In genomic region chr17:46960216-46960615, GRCm38 (mm10) we compare ENCODE assay signal across 34 mouse cellular contexts. TPM values are rescaled to one million over a fixed set of nuclear protein-coding genes. Genes with fewer than 3 reads are reported as not detected.
A peak's percentile ranks its signal among the peaks of the same experiment; 100 is the strongest.
DNase-seq lines count a peak whose midpoint lies in the region; ATAC-seq and TF ChIP-seq lines count a peak whose summit lies in the region.
"Had no signal": no experiment of that assay in that cellular context is flagged by ENCODE, and none has a peak within 500 bp of the region (broad histone marks: within the 10 kb centered on the region; RNA-seq: fewer than 3 reads in every experiment).

No protein-coding gene starts in this region.

- H3K4me3 ChIP-seq in heart, adult 2 months: no peak overlapping the region
- H3K4me3 ChIP-seq in heart, embryonic 14.5 days (ENCODE audit: control insufficient read depth in 1 of 2, insufficient read depth in 1 of 2, low read depth in 1 of 2, low read length in 2 of 2): no peak overlapping the region
- H3K4me3 ChIP-seq: embryonic facial prominence, embryonic 10.5 days; kidney, embryonic 15.5 days; limb, embryonic 13.5 days; liver, embryonic 13.5 days; megakaryocyte, embryonic 14.5 days; midbrain, embryonic 13.5 days had no signal

- no peaks in the 10 kb centered on the region for H3K9me3 ChIP-seq in heart, embryonic 14.5 days (ENCODE audit: control insufficient read depth, low read length)
- H3K9me3 ChIP-seq: embryonic facial prominence, embryonic 10.5 days; G1E; kidney, embryonic 15.5 days; limb, embryonic 13.5 days; liver, embryonic 13.5 days; megakaryocyte, embryonic 14.5 days; midbrain, embryonic 13.5 days had no signal

- peak; percentile 74 for ATAC-seq in heart, embryonic 14.5 days (ENCODE audit: insufficient number of reproducible peaks, insufficient read depth, low FRiP score, low read depth)
- ATAC-seq: forebrain, postnatal 0 days; midbrain, embryonic 13.5 days; Patski had no signal

- no peaks in the 10 kb centered on the region for H3K79me2 ChIP-seq in heart, adult 2 months (replicated peaks; ENCODE audit: control insufficient read depth, insufficient read depth, low read length)

- intact Hi-C loops in heart, postnatal 25 days (cut with DNase I): no loop called here
- intact Hi-C loops in heart, adult 2 months (cut with DNase I): no loop called here
- intact Hi-C loops in heart, postnatal 36 days (cut with DNase I): no loop called here

- H3K27ac ChIP-seq in heart, adult 2 months: peak overlapping the region; percentile 48
- H3K27ac ChIP-seq in heart, embryonic 14.5 days (replicated peaks in 1 of 2; ENCODE audit: control insufficient read depth in 1 of 2, insufficient read depth in 1 of 2, low read depth in 2 of 2, low read length in 2 of 2): peak overlapping the region; percentile 47 to 66
- H3K27ac ChIP-seq: embryonic facial prominence, embryonic 10.5 days; kidney, embryonic 15.5 days; limb, embryonic 13.5 days; liver, embryonic 13.5 days; midbrain, embryonic 13.5 days had no signal

- no peak overlapping the region for H3K9ac ChIP-seq in heart, adult 2 months (ENCODE audit: low read depth, low read length)
- H3K9ac ChIP-seq in heart, embryonic 14.5 days (ENCODE audit: low read length): no peak overlapping the region
- H3K9ac ChIP-seq: forebrain, postnatal 0 days; kidney, embryonic 15.5 days; limb, embryonic 13.5 days; liver, embryonic 13.5 days; lung, embryonic 14.5 days; midbrain, embryonic 13.5 days had no signal

- TF ChIP-seq CTCF in heart, adult 2 months (IDR thresholded peaks at IDR 0.05): no peak

- TF ChIP-seq POLR2A in heart, adult 2 months (IDR thresholded peaks at IDR 0.05; ENCODE audit: insufficient read depth, low read depth, low read length): no peak

- 0 out of 2 replicates have a peak, but pooled peaks have one; percentile 45 for TF ChIP-seq EP300 in heart, adult 2 months (IDR thresholded peaks at IDR 0.05; ENCODE audit: insufficient read depth, low read depth, low read length)

- 67% methylated on average over 10 of the region's 10 CpGs for WGBS in heart, adult 2 months
- WGBS in heart, embryonic 14.5 days: 45% methylated on average over 10 of the region's 10 CpGs

- no peak overlapping the region for H3K4me2 ChIP-seq in heart, embryonic 14.5 days (ENCODE audit: low read length)
- H3K4me2 ChIP-seq: kidney, embryonic 15.5 days; limb, embryonic 13.5 days; liver, embryonic 13.5 days; lung, embryonic 14.5 days; midbrain, embryonic 13.5 days had no signal

- DNase-seq in heart, adult 11 months: peak; percentile 95
- no peak for DNase-seq in heart, postnatal 25 days (ENCODE audit: low spot score)
- peak; percentile 35 to 62 for DNase-seq in heart, adult 2 months
- peak; percentile 18 to 24 for DNase-seq in heart, postnatal 36 days
- no peak for DNase-seq in kidney, postnatal 25 days
- no peak for DNase-seq in left cerebral cortex, adult 11 months (ENCODE audit: low spot score)
- no peak for DNase-seq in urinary bladder, postnatal 4 days (ENCODE audit: low spot score in 2 of 2)
- DNase-seq: B cell, adult 2 months; cerebellum, adult 8-10 months; forebrain, postnatal 0 days; gastrocnemius, postnatal 36 days; kidney, adult 11 months; kidney, postnatal 4 days; liver, embryonic 13.5 days; lung, embryonic 14.5 days; right cerebral cortex, postnatal 25 days; spleen, adult 18-20 months had no signal

- peaks cover 5% of the 10 kb centered on the region for H3K36me3 ChIP-seq in heart, adult 2 months (ENCODE audit: control insufficient read depth, insufficient read depth, low read length)
- H3K36me3 ChIP-seq in heart, embryonic 14.5 days (ENCODE audit: control insufficient read depth, insufficient read depth, low read length): peaks cover 100% of the 10 kb centered on the region

- no peaks in the 10 kb centered on the region for H3K4me1 ChIP-seq in heart, adult 2 months (ENCODE audit: control insufficient read depth, insufficient read depth, low read length)
- H3K4me1 ChIP-seq in heart, embryonic 14.5 days (ENCODE audit: control insufficient read depth in 2 of 2, insufficient read depth in 2 of 2, low read length in 2 of 2): 0 out of 4 replicates have a peak, but pooled peaks cover 0 to 2% of the 10 kb centered on the region in 2 experiments
- H3K4me1 ChIP-seq: embryonic facial prominence, embryonic 10.5 days; kidney, embryonic 15.5 days; limb, embryonic 13.5 days; midbrain, embryonic 13.5 days had no signal

- H3K27me3 ChIP-seq in heart, adult 2 months (ENCODE audit: control insufficient read depth, insufficient read depth, low read length): no peaks in the 10 kb centered on the region
- H3K27me3 ChIP-seq in heart, embryonic 14.5 days (ENCODE audit: control insufficient read depth, insufficient read depth, low read length): no peaks in the 10 kb centered on the region
- H3K27me3 ChIP-seq: CH12.LX; kidney, embryonic 15.5 days; limb, embryonic 13.5 days; liver, embryonic 13.5 days; megakaryocyte, embryonic 14.5 days; midbrain, embryonic 13.5 days; Patski had no signal

RNA-seq across cellular contexts. Expression of gene Prph2, which starts 50.0 kb away (rescaled TPM):
- total RNA-seq in heart, postnatal 25 days (2021): not detected
- not detected for total RNA-seq in heart, adult 2 months (2021)
- not detected in 2 replicates for polyA plus RNA-seq in heart, adult 2 months (2012; rRNA removed)
- not detected in 2 replicates for polyA plus RNA-seq in heart, embryonic 14.5 days (2014; fragmentation: Nextera tagmentation; extraction: Ambion mirVana)
- not detected for total RNA-seq in heart, postnatal 36 days (2021)
- total RNA-seq: CH12.LX; gastrocnemius, adult 18-20 months; gastrocnemius, postnatal 36 days; left cerebral cortex, adult 18-20 months; left cerebral cortex, postnatal 25 days; monocyte, adult 5-6 weeks; neutrophil, adult 5-6 weeks had no signal
- polyA plus RNA-seq: embryonic facial prominence, embryonic 10.5 days; forebrain, embryonic 11.5 days; forebrain, postnatal 0 days; G1E; hindbrain, embryonic 11.5 days; kidney, embryonic 15.5 days; limb, embryonic 13.5 days; liver, embryonic 13.5 days; lung, embryonic 14.5 days; midbrain, embryonic 13.5 days; Patski; urinary bladder, adult 2 months had no signal

RNA-seq across cellular contexts. Expression of gene Ubr2, which starts 50.1 kb away (rescaled TPM):
- 10 to 100 TPM; 65.7 to 73.5 TPM for total RNA-seq in heart, postnatal 25 days (2021)
- total RNA-seq in heart, adult 2 months (2021): 10 to 100 TPM; 63.9 to 86.1 TPM
- 29.8 and 46.1 TPM in 2 replicates for polyA plus RNA-seq in heart, adult 2 months (2012; rRNA removed)
- 21.6 and 26.2 TPM in 2 replicates for polyA plus RNA-seq in heart, embryonic 14.5 days (2014; fragmentation: Nextera tagmentation; extraction: Ambion mirVana)
- total RNA-seq in heart, postnatal 36 days (2021): 10 to 100 TPM; 84.2 to 89.3 TPM

Comparison
In these comparisons a context has a peak if more than half of its experiments do, and no peak if none do; other contexts are left out.
1. DNase-seq: peak in heart, adult 11 months (single experiment), heart, adult 2 months (2 of 2) and heart, postnatal 36 days (2 of 2); none in heart, postnatal 25 days (single experiment), kidney, postnatal 25 days (0 of 2), left cerebral cortex, adult 11 months (single experiment) and urinary bladder, postnatal 4 days (0 of 2).